Mouse (Mus musculus) stomach, embryonic 15.5 days (tissue): ENCODE measurements around the gene Fermt2. TPM values are rescaled to one million over a fixed set of nuclear protein-coding genes. Genes with fewer than 3 reads are reported as not detected.

Experiments
- ATAC-seq: fragments of 200-750 bp; cut with Nextera tagmentation; 2 replicates; pipeline ENCODE4 v1.8.0; 2017; ENCODE audit warnings: low read depth, moderate number of reproducible peaks, moderate TSS enrichment; ENCODE audit not compliant: insufficient read depth, low FRiP score
- H3K27ac ChIP-seq: fragments of 300-500 bp; sonication (generic); 2 replicates; pipeline ENCODE4 v1.5.1; 2015; ENCODE audit warnings: mild to moderate bottlenecking, inconsistent platforms
- H3K27me3 ChIP-seq: fragments of 300-500 bp; sonication (generic); replicated peaks from 2 replicates; pipeline ENCODE4 v1.6.1; 2015; ENCODE audit warnings: inconsistent platforms
- H3K36me3 ChIP-seq: fragments of 300-500 bp; sonication (generic); 2 replicates; pipeline ENCODE4 v1.6.1; 2015; ENCODE audit warnings: inconsistent platforms
- H3K4me1 ChIP-seq: fragments of 300-500 bp; sonication (generic); 2 replicates; pipeline ENCODE4 v1.6.1; 2015; ENCODE audit warnings: inconsistent platforms
- H3K4me2 ChIP-seq: fragments of 300-500 bp; sonication (generic); 2 replicates; pipeline ENCODE4 v1.6.1; 2015; ENCODE audit warnings: mild to moderate bottlenecking, inconsistent platforms
- H3K4me3 ChIP-seq: fragments of 300-500 bp; sonication (generic); replicated peaks from 2 replicates; pipeline ENCODE4 v1.5.1; 2015; ENCODE audit warnings: inconsistent platforms
- H3K9ac ChIP-seq: fragments of 300-500 bp; sonication (generic); 2 replicates; pipeline ENCODE4 v1.6.1; 2015; ENCODE audit warnings: inconsistent platforms
- H3K9me3 ChIP-seq: fragments of 300-500 bp; sonication (generic); 2 replicates; pipeline ENCODE4 v1.6.1; 2016; ENCODE audit warnings: inconsistent platforms
- WGBS: fragments of 180-500 bp; shearing (Covaris S2); methylation state at CpG from one replicate; pipeline ENCODE4 v1.1.7; 2015; 5-methylcytosine and 5-hydroxymethylcytosine counted together
- polyA plus RNA-seq: library from polyadenylated mRNA; unstranded; fragments of >200 nt; fragmentation: Nextera tagmentation; extraction: Ambion mirVana; gene quantifications from 2 replicates; pipeline ENCODE4 v1.2.1, GENCODE M21; 2015

The Fermt2 gene
- 195 and 200 TPM in 2 replicates for polyA plus RNA-seq

- no peaks in the 10 kb centered on the region for H3K9me3 ChIP-seq
- H3K27me3 ChIP-seq: no peaks in the 10 kb centered on the region
- under 1% methylated on average over 88 of the region's 126 CpGs for WGBS
- H3K4me2 ChIP-seq: peak within 1 kb of the TSS; percentile 75
- peak; percentile 91 for ATAC-seq
- H3K36me3 ChIP-seq: no peaks in the 10 kb centered on the region
- peaks cover 9% of the 10 kb centered on the region; the same call in 1 of the 2 replicates for H3K4me1 ChIP-seq
- peak within 1 kb of the TSS; percentile 77 for H3K9ac ChIP-seq
- peak within 1 kb of the TSS; percentile 95 for H3K27ac ChIP-seq
- peak within 1 kb of the TSS; percentile 80 for H3K4me3 ChIP-seq
Measured at GRCm38 (mm10) chr14:45529411-45530363, at the start of gene Fermt2. Fermt2 (minus strand) TSS chr14:45530118.

GRCm38 (mm10) chr14:45566066-45566937 is 36.4 kb upstream of the Fermt2 start:
- WGBS: 16% methylated on average over 29 of the region's 33 CpGs
- Histone ChIP-seq H3K27ac (peak overlapping the region; percentile 71), H3K4me1 (peaks cover 18% of the 10 kb centered on the region), H3K9me3 (no peaks in the 10 kb centered on the region), H3K36me3 (no peaks in the 10 kb centered on the region), H3K4me3 (peak overlapping the region; percentile 31), H3K27me3 (no peaks in the 10 kb centered on the region), H3K4me2 (peak overlapping the region; percentile 60), H3K9ac (no peak overlapping the region)
- ATAC-seq: no peak

- Histone ChIP-seq H3K36me3 (no peaks in the 10 kb centered on the region), H3K27me3 (no peaks in the 10 kb centered on the region), H3K4me3 (peak overlapping the region; percentile 26), H3K9me3 (no peaks in the 10 kb centered on the region), H3K4me1 (peaks cover 18% of the 10 kb centered on the region), H3K4me2 (peak overlapping the region; percentile 60), H3K27ac (peak overlapping the region; percentile 71), H3K9ac (no peak overlapping the region)
- ATAC-seq: peak; percentile 54; the same call in 1 of the 2 replicates
- WGBS: 8% methylated on average over 20 of the region's 20 CpGs
Measured at GRCm38 (mm10) chr14:45565216-45566065, 35.5 kb upstream of the Fermt2 start.

GRCm38 (mm10) chr14:45563577-45563976 is 33.7 kb upstream of the Fermt2 start:
- H3K4me1 ChIP-seq: peaks cover 18% of the 10 kb centered on the region
- no peak overlapping the region for H3K27ac ChIP-seq
- no peaks in the 10 kb centered on the region for H3K36me3 ChIP-seq
- H3K27me3 ChIP-seq: no peaks in the 10 kb centered on the region
- 94% methylated on average over 1 of the region's 1 CpGs for WGBS
- H3K4me2 ChIP-seq: no peak overlapping the region
- no peak overlapping the region for H3K4me3 ChIP-seq
- H3K9ac ChIP-seq: no peak overlapping the region
- peak; percentile 23; the same call in 1 of the 2 replicates for ATAC-seq
- no peaks in the 10 kb centered on the region for H3K9me3 ChIP-seq

GRCm38 (mm10) chr14:45561681-45562080 is 31.8 kb upstream of the Fermt2 start:
- Histone ChIP-seq H3K4me1 (peaks cover 18% of the 10 kb centered on the region), H3K27me3 (no peaks in the 10 kb centered on the region), H3K4me2 (no peak overlapping the region), H3K27ac (no peak overlapping the region), H3K9ac (no peak overlapping the region), H3K4me3 (no peak overlapping the region), H3K9me3 (no peaks in the 10 kb centered on the region), H3K36me3 (no peaks in the 10 kb centered on the region)
- no peak for ATAC-seq
- WGBS: 63% methylated on average over 6 of the region's 6 CpGs

GRCm38 (mm10) chr14:45559018-45559417 is 29.1 kb upstream of the Fermt2 start:
- peaks cover 5% of the 10 kb centered on the region; the same call in 1 of the 2 replicates for H3K4me1 ChIP-seq
- H3K4me3 ChIP-seq: no peak overlapping the region
- no peaks in the 10 kb centered on the region for H3K27me3 ChIP-seq
- H3K36me3 ChIP-seq: no peaks in the 10 kb centered on the region
- H3K4me2 ChIP-seq: no peak overlapping the region
- 100% methylated on average over 1 of the region's 1 CpGs for WGBS
- H3K9me3 ChIP-seq: no peaks in the 10 kb centered on the region
- no peak overlapping the region for H3K9ac ChIP-seq
- no peak for ATAC-seq
- no peak overlapping the region for H3K27ac ChIP-seq

- Histone ChIP-seq H3K4me1 (no peaks in the 10 kb centered on the region; the same call in 1 of the 2 replicates), H3K9me3 (no peaks in the 10 kb centered on the region), H3K36me3 (no peaks in the 10 kb centered on the region), H3K4me3 (no peak overlapping the region), H3K27me3 (no peaks in the 10 kb centered on the region), H3K4me2 (no peak overlapping the region), H3K27ac (no peak overlapping the region), H3K9ac (no peak overlapping the region)
- 55% methylated on average over 6 of the region's 6 CpGs for WGBS
- no peak for ATAC-seq
Measured at GRCm38 (mm10) chr14:45554336-45554735, 24.4 kb upstream of the Fermt2 start.

- H3K4me1 ChIP-seq: no peaks in the 10 kb centered on the region; the same call in 1 of the 2 replicates
- no peaks in the 10 kb centered on the region for H3K9me3 ChIP-seq
- no peak overlapping the region for H3K4me3 ChIP-seq
- no peaks in the 10 kb centered on the region for H3K27me3 ChIP-seq
- no peak overlapping the region for H3K27ac ChIP-seq
- H3K36me3 ChIP-seq: no peaks in the 10 kb centered on the region
- no peak for ATAC-seq
- H3K4me2 ChIP-seq: no peak overlapping the region
- 57% methylated on average over 2 of the region's 2 CpGs for WGBS
- no peak overlapping the region for H3K9ac ChIP-seq
Measured at GRCm38 (mm10) chr14:45553854-45554253, 23.9 kb upstream of the Fermt2 start.

GRCm38 (mm10) chr14:45552431-45552830 is 22.5 kb upstream of the Fermt2 start:
- H3K4me1 ChIP-seq: no peaks in the 10 kb centered on the region; the same call in 1 of the 2 replicates
- H3K27ac ChIP-seq: no peak overlapping the region
- no peaks in the 10 kb centered on the region for H3K27me3 ChIP-seq
- H3K4me3 ChIP-seq: no peak overlapping the region
- 69% methylated on average over 4 of the region's 4 CpGs for WGBS
- H3K36me3 ChIP-seq: no peaks in the 10 kb centered on the region
- no peak for ATAC-seq
- H3K9me3 ChIP-seq: no peaks in the 10 kb centered on the region
- no peak overlapping the region for H3K4me2 ChIP-seq
- no peak overlapping the region for H3K9ac ChIP-seq

GRCm38 (mm10) chr14:45551121-45551768 is 21.3 kb upstream of the Fermt2 start:
- no peak for ATAC-seq
- no peak overlapping the region; the same call in 1 of the 2 replicates for H3K4me2 ChIP-seq
- no peaks in the 10 kb centered on the region for H3K27me3 ChIP-seq
- H3K4me3 ChIP-seq: no peak overlapping the region
- no peak overlapping the region for H3K27ac ChIP-seq
- no peaks in the 10 kb centered on the region; the same call in 1 of the 2 replicates for H3K4me1 ChIP-seq
- H3K9ac ChIP-seq: no peak overlapping the region
- no peaks in the 10 kb centered on the region for H3K36me3 ChIP-seq
- H3K9me3 ChIP-seq: no peaks in the 10 kb centered on the region
- 54% methylated on average over 17 of the region's 17 CpGs for WGBS
